Mouse (Mus musculus) myocyte (in vitro differentiated cells): ENCODE measurements around the gene Gpr18. TPM values are rescaled to one million over a fixed set of nuclear protein-coding genes. Genes with fewer than 3 reads are reported as not detected.

Experiments used
- H3K27me3 ChIP-seq: one replicate; pipeline ENCODE4 v1.6.1; 2011; ENCODE audit not compliant: control insufficient read depth, insufficient read depth, insufficient read length
- H3K36me3 ChIP-seq: one replicate; pipeline ENCODE4 v1.6.1; 2011; ENCODE audit not compliant: control insufficient read depth, insufficient read depth
- H3K4me2 ChIP-seq: one replicate; pipeline ENCODE4 v1.6.1; 2011; ENCODE audit warnings: low read depth, control low read depth
- H3K4me3 ChIP-seq: one replicate; pipeline ENCODE4 v1.5.1; 2011; ENCODE audit warnings: mild to moderate bottlenecking, control low read depth, moderate library complexity
- H3K79me2 ChIP-seq: one replicate; pipeline ENCODE4 v1.6.1; 2011; ENCODE audit not compliant: control insufficient read depth, insufficient read depth
- H3ac ChIP-seq: one replicate; pipeline ENCODE4 v1.6.1; 2011; ENCODE audit not compliant: control insufficient read depth, insufficient read length
- CEBPB ChIP-seq: IDR thresholded peaks from 2 replicates; pipeline ENCODE4 v1.6.1; 2011; ENCODE audit warnings: mild to moderate bottlenecking, moderate library complexity; ENCODE audit not compliant: poor library complexity, insufficient read depth, severe bottlenecking
- E2F4 ChIP-seq: IDR thresholded peaks from one replicate; pipeline ENCODE4 v1.6.1; 2011; ENCODE audit warnings: mild to moderate bottlenecking, control low read depth, moderate library complexity; ENCODE audit not compliant: insufficient read depth
- MAX ChIP-seq: IDR thresholded peaks from one replicate; pipeline ENCODE4 v1.6.1; 2011; ENCODE audit warnings: low read depth, mild to moderate bottlenecking, control low read depth
- MYOD1 ChIP-seq, 3 experiments: IDR thresholded peaks; one replicate each; pipeline ENCODE4 v1.6.1; 2011; ENCODE audit warnings: control low read depth in 2 of 3, low read depth in 2 of 3, mild to moderate bottlenecking in 2 of 3, moderate library complexity in 1 of 3; ENCODE audit not compliant: insufficient read length in 2 of 3, control insufficient read depth in 1 of 3
- MYOG ChIP-seq, 3 experiments: IDR thresholded peaks; one replicate each; pipeline ENCODE4 v1.6.1; 2011; ENCODE audit warnings: control low read depth in 2 of 3, low read depth in 2 of 3, mild to moderate bottlenecking in 2 of 3; ENCODE audit not compliant: insufficient read length in 2 of 3, control insufficient read depth in 1 of 3, insufficient read depth in 1 of 3
- POLR2A ChIP-seq: IDR thresholded peaks from one replicate; pipeline ENCODE4 v1.6.1; 2011; ENCODE audit warnings: low read depth, mild to moderate bottlenecking, control low read depth, moderate library complexity; ENCODE audit not compliant: insufficient read length
- POLR2AphosphoS2 ChIP-seq: IDR thresholded peaks from one replicate; pipeline ENCODE4 v1.6.1; 2011; ENCODE audit warnings: low read depth, control low read depth; ENCODE audit not compliant: insufficient read length
- REST ChIP-seq: IDR thresholded peaks from one replicate; pipeline ENCODE4 v1.6.1; 2011; ENCODE audit warnings: mild to moderate bottlenecking, control low read depth, moderate library complexity; ENCODE audit not compliant: insufficient read depth, insufficient read length
- SRF ChIP-seq: IDR thresholded peaks from one replicate; pipeline ENCODE4 v1.6.1; 2011; ENCODE audit warnings: low read depth; ENCODE audit not compliant: control insufficient read depth, insufficient read length
- TCF12 ChIP-seq: IDR thresholded peaks from one replicate; pipeline ENCODE4 v1.6.1; 2011; ENCODE audit warnings: mild to moderate bottlenecking, control low read depth; ENCODE audit not compliant: poor library complexity, insufficient read depth, severe bottlenecking
- TCF3 ChIP-seq: IDR thresholded peaks from one replicate; pipeline ENCODE4 v1.6.1; 2011; ENCODE audit warnings: low read depth, control low read depth; ENCODE audit not compliant: insufficient read length
- USF1 ChIP-seq: IDR thresholded peaks from one replicate; pipeline ENCODE4 v1.6.1; 2011; ENCODE audit warnings: low read depth, mild to moderate bottlenecking, control low read depth, moderate library complexity
- polyA plus RNA-seq: library from polyadenylated mRNA; unstranded; fragments of >200 nt; fragmentation: generic; extraction: Trizol; gene quantifications from one replicate; pipeline ENCODE4 v1.2.1, GENCODE M21; 2012; ENCODE audit warnings: missing spikeins

Gene Gpr18
- polyA plus RNA-seq, 1 experiment = not detected

DNA sequence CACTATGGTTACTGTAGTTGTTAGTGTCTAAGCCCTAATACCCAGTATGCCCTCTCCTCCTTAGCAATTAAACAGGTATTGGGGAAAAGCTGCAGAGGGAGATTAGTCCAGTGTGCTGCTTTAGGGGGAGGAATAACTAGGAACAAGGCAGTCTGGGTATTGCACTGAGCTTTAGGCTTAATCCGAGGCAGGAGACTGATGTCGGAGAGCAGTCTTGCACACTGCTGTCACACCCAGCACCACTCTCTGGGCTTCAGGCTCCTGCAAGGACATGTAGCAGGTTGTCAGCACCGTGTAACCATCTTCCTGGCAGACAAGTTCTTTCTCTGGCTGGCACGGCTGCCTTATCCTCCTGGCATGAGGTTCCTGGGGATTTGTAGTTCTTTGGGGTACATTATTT is 16.6 kb upstream of the Gpr18 start:
- Histone ChIP-seq H3K4me3 (no peak overlapping the region), H3K36me3 (peaks cover 4% of the 10 kb centered on the region), H3ac (no peak overlapping the region), H3K79me2 (no peaks in the 10 kb centered on the region), H3K27me3 (no peaks in the 10 kb centered on the region), H3K4me2 (no peak overlapping the region)
- TF ChIP-seq E2F4 (no peak), TCF12 (no peak), CEBPB (no peak), USF1 (no peak), POLR2AphosphoS2 (no peak), POLR2A (no peak), TCF3 (no peak), MAX (no peak), MYOD1 (IDR thresholded peaks at IDR 0.05; ENCODE audit: control insufficient read depth in 1 of 3, insufficient read length in 2 of 3, low read depth in 2 of 3) (no peak), SRF (no peak), MYOG (IDR thresholded peaks at IDR 0.05; ENCODE audit: control insufficient read depth in 1 of 3, insufficient read depth in 1 of 3, insufficient read length in 2 of 3, low read depth in 2 of 3) (no peak), REST (no peak)

DNA sequence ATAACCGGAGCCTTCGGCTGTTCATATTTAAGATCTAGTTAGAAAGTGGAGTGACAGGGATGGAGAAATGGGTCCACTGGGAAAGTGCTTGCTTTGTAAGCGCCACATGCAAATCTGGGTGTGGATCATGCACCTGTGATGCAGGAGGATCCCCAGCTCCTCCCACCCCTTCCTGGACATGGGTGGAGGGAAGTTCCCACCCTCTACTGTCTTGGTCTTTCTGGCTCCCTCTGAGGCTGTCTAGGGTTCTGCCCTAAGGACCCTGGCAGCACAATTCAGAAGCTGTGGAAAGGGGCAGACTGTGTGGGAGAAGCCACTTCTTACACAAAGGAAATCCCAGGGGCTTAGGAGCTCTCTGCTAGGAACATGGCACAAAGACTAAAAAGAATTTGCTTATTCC is 16.0 kb upstream of the Gpr18 start:
- TF ChIP-seq CEBPB (no peak), MAX (no peak), MYOD1 (IDR thresholded peaks at IDR 0.05; ENCODE audit: control insufficient read depth in 1 of 3, insufficient read length in 2 of 3, low read depth in 2 of 3) (no peak), USF1 (no peak), REST (no peak)
- Histone ChIP-seq H3K4me3 (no peak overlapping the region), H3K79me2 (no peaks in the 10 kb centered on the region), H3K27me3 (no peaks in the 10 kb centered on the region), H3K4me2 (no peak overlapping the region), H3ac (no peak overlapping the region), H3K36me3 (peaks cover 4% of the 10 kb centered on the region)

DNA sequence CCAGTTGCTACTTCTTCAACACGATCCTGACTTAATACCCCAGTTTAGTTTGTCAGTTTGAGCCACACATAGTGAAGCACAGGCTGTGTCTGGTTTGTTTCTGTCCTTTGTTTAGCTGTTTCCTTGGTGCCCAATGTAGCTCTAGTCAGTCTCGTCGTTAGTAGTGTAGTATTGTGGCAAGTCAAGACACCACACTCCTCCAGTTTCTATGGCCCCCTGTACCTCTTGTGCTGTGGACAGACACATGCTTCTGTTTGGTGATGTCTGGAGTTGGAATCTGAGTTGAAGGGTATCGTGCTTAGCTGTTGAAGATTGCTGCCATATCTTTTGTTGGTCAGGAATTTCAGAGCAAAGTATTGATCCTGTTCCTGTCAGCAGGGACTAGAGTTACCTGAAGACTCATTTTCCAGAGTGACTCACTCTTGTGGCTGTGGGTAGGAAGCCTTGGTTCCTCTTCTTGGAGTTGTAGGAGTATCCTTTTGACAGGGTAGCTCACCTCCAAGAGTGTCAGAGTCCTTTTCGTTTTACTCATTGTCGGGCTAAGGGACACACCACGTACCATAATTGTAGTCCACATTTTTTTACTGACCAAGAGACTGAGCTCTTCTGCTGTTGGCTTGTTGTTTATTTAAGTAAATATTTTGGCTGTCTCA is 15.3 kb upstream of the Gpr18 start:
- TF ChIP-seq CEBPB (no peak), USF1 (no peak), REST (no peak), SRF (no peak), POLR2A (no peak), MAX (no peak), MYOG (IDR thresholded peaks at IDR 0.05; ENCODE audit: control insufficient read depth in 1 of 3, insufficient read depth in 1 of 3, insufficient read length in 2 of 3, low read depth in 2 of 3) (no peak), TCF12 (no peak)
- Histone ChIP-seq H3ac (no peak overlapping the region), H3K79me2 (no peaks in the 10 kb centered on the region), H3K27me3 (no peaks in the 10 kb centered on the region), H3K4me2 (no peak overlapping the region), H3K4me3 (no peak overlapping the region), H3K36me3 (peaks cover 4% of the 10 kb centered on the region)

DNA sequence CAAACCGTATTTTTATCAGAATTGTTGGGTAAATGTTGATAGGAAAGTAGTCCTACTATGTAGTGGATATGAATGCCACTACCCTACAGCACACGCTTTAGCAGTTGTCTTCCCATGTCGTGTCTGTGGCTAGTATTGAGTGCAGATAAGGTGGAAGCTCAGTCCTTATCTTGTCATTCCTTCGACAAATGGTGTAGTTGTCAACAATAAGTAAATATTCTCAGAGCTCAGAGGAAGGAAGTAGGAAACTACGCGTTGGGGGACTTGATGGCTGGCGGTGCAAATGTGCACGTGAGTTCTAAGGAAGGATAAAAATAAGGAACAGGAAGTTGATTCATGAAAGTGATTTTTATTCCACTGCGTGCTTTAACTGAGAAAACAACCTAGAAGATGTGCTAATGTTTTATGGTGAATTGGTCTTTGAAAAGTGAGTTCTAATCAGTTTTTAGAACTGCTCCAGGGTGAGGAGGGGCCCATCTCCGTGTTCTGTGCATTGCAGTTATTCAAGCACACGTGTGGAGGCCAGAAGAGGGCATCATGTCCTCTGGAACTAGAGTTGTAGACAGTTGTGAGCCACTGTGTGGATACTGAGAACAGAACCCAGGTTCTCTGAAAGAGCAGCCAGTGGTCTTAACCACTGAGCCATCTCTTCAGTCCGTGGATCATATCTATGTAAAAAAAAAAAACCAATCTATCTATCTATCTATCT is 13.8 kb upstream of the Gpr18 start:
- Histone ChIP-seq H3K4me2 (no peak overlapping the region), H3K36me3 (peaks cover 4% of the 10 kb centered on the region), H3K79me2 (no peaks in the 10 kb centered on the region), H3ac (no peak overlapping the region), H3K4me3 (no peak overlapping the region), H3K27me3 (no peaks in the 10 kb centered on the region)
- no peak for TF ChIP-seq MAX
- no peak for TF ChIP-seq USF1
- TF ChIP-seq CEBPB = no peak
- no peak for TF ChIP-seq POLR2AphosphoS2
- TF ChIP-seq SRF = no peak
- TF ChIP-seq E2F4 = no peak
- TF ChIP-seq MYOG (IDR thresholded peaks at IDR 0.05; ENCODE audit: control insufficient read depth in 1 of 3, insufficient read depth in 1 of 3, insufficient read length in 2 of 3, low read depth in 2 of 3) = no peak
- TF ChIP-seq TCF12 = no peak
- no peak for TF ChIP-seq REST
- no peak for TF ChIP-seq POLR2A
- TF ChIP-seq TCF3 = no peak
- no peak for TF ChIP-seq MYOD1 (IDR thresholded peaks at IDR 0.05; ENCODE audit: control insufficient read depth in 1 of 3, insufficient read length in 2 of 3, low read depth in 2 of 3)

DNA sequence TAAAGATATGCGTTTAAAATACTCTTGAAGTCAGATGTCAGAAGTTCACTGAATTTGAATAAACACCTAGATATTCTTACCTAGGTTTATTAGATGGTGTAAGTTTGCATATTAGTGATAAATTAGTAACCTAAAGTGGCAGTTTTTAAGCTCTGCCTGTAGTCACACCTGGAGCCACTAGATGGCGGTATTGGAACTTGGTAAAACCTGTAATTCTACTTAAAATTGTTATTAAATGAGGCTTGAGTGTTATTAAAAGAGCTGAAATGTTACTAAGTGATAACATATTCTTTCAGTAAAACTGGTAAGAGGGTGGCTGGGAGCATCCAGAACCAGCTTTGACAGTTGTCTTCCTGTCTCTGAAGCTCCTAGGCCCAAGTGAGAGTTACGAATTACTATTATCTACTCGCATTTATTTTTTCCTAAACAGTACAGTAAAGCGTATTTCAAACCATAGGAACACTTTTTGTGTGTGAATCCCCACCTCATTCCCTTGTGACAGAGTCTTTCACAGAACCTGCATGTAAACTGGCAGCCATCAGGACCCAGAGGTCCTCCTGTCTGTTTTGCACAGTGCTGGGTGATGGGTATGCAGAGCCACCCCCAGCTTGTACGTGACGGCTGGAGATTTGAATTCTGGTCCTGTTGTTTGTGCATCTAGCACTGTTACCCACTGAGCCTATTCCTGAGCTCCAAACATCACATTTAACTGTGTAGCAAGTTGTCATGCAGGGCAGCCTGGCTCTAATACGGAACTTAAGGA is 13.0 kb upstream of the Gpr18 start:
- H3ac ChIP-seq = no peak overlapping the region
- H3K36me3 ChIP-seq = peaks cover 4% of the 10 kb centered on the region
- no peaks in the 10 kb centered on the region for H3K27me3 ChIP-seq
- no peak overlapping the region for H3K4me3 ChIP-seq
- no peaks in the 10 kb centered on the region for H3K79me2 ChIP-seq
- no peak overlapping the region for H3K4me2 ChIP-seq
- TF ChIP-seq TCF12 = no peak
- TF ChIP-seq USF1 = no peak
- no peak for TF ChIP-seq POLR2A
- TF ChIP-seq E2F4 = no peak
- TF ChIP-seq POLR2AphosphoS2 = no peak
- TF ChIP-seq REST = no peak
- no peak for TF ChIP-seq CEBPB
- no peak for TF ChIP-seq TCF3
- TF ChIP-seq SRF = no peak
- no peak for TF ChIP-seq MYOD1 (IDR thresholded peaks at IDR 0.05; ENCODE audit: control insufficient read depth in 1 of 3, insufficient read length in 2 of 3, low read depth in 2 of 3)
- no peak for TF ChIP-seq MYOG (IDR thresholded peaks at IDR 0.05; ENCODE audit: control insufficient read depth in 1 of 3, insufficient read depth in 1 of 3, insufficient read length in 2 of 3, low read depth in 2 of 3)
- TF ChIP-seq MAX = no peak
